Mouse (Mus musculus): ENCODE measurements at regions not wholly inside any gene's neighbourhood (a gene's known extent, or its start where the extent isn't known, plus 50 kb on each side); places are given as distances from the start of the nearest gene placed in this dataset.

DNA sequence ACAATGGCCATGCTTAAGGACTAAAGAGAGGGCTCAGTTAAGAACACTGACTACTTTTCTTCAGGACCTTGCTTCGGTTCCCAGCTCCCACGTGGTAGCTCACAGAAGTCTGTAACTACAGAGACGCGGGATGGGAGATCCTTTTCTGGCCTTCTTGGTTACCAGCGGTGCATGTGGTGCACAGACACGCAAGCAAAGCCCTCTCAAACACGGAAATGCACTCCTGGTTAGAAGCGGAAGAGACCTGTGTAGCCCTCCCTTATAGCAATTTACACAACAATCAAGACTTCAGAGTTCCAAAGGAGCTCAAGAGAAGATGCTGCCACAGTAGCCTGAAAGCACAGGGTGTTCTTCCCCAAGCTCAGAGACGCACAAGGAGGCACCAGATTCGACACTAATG is 225.6 kb downstream of the Unc5cl start:
- Histone ChIP-seq H3K27me3 (ENCODE audit: insufficient read depth, low read length) (no peaks in the 10 kb centered on the region), H3K4me3 (ENCODE audit: low read depth, low read length) (no peak overlapping the region), H3K9me3 (replicated peaks) (peaks cover 65% of the 10 kb centered on the region), H3K4me1 (ENCODE audit: insufficient read depth, low read depth, low read length) (no peaks in the 10 kb centered on the region), H3K36me3 (replicated peaks) (no peaks in the 10 kb centered on the region)
- DNase-seq (ENCODE audit: low spot score) = no peak
- ATAC-seq (ENCODE audit: extremely low read depth, insufficient number of reproducible peaks, low FRiP score, poor library complexity, severe bottlenecking) = no peak
- TF ChIP-seq CTCF (IDR thresholded peaks at IDR 0.05; ENCODE audit: low read depth, low read length) = no peak
- TF ChIP-seq GATA2 (IDR thresholded peaks at IDR 0.05; ENCODE audit: borderline replicate concordance, low read depth, low read length) = no peak
- no peak for TF ChIP-seq POLR2AphosphoS5 (IDR thresholded peaks at IDR 0.05; ENCODE audit: insufficient replicate concordance, low read depth, low read length)
- TF ChIP-seq GATA1 (IDR thresholded peaks at IDR 0.05; ENCODE audit: borderline replicate concordance, low read length) = no peak
- TF ChIP-seq TAL1 (conservative IDR thresholded peaks at IDR 0.05; ENCODE audit: low read depth, low read length) = no peak

DNA sequence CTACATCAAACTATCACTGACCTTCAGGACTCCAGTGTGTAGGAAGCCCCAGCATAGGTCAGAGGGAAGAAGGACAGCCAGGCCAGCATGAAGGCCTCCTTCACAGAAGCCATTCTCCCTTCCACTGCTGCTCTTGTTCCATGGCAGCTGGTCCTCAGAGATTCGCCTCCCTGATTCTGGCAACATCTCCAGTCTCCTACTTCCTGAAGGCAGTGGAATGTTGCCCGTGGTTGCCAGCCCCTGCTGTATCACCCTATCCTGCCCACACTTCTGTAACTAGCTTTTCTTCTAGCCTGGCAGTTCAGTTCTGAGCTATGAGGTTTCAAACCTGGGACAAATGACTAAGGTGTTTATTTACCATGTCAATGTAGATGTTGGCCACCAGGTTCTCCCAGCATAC is 234.2 kb downstream of the Unc5cl start:
- Histone ChIP-seq H3K9me3 (replicated peaks) (peaks cover 59% of the 10 kb centered on the region), H3K36me3 (replicated peaks) (no peaks in the 10 kb centered on the region), H3K27me3 (ENCODE audit: insufficient read depth, low read length) (no peaks in the 10 kb centered on the region), H3K4me1 (ENCODE audit: insufficient read depth, low read depth, low read length) (no peaks in the 10 kb centered on the region), H3K4me3 (ENCODE audit: low read depth, low read length) (no peak overlapping the region)
- TF ChIP-seq GATA1 (IDR thresholded peaks at IDR 0.05; ENCODE audit: borderline replicate concordance, low read length) (no peak), CTCF (IDR thresholded peaks at IDR 0.05; ENCODE audit: low read depth, low read length) (no peak), GATA2 (IDR thresholded peaks at IDR 0.05; ENCODE audit: borderline replicate concordance, low read depth, low read length) (no peak), TAL1 (conservative IDR thresholded peaks at IDR 0.05; ENCODE audit: low read depth, low read length) (no peak), POLR2AphosphoS5 (IDR thresholded peaks at IDR 0.05; ENCODE audit: insufficient replicate concordance, low read depth, low read length) (no peak)
- no peak for DNase-seq (ENCODE audit: low spot score)
- no peak for ATAC-seq (ENCODE audit: extremely low read depth, insufficient number of reproducible peaks, low FRiP score, poor library complexity, severe bottlenecking)

DNA sequence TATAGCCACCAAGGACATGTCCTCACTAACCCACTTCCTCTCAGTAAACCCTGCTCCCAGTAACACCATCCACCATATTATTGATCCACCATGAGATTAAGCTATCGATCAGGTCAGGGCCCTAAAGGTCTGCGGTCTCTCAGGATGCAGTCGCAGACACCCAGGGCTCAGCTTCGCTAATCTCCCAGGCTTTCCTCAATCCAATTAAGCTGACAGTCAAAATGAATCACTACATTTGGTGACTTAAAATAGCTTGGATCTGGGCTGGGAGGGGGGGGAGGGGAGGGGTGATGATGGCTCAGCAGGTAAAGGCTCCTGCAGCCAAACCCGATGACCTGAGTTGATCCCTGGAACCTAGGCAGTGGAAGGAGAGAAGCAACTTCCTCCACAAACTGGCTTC is 233.7 kb upstream of the Lrfn2 start:
- peaks cover 69% of the 10 kb centered on the region for H3K9me3 ChIP-seq (replicated peaks)
- ATAC-seq (ENCODE audit: extremely low read depth, insufficient number of reproducible peaks, low FRiP score, poor library complexity, severe bottlenecking) = no peak
- no peak overlapping the region for H3K4me3 ChIP-seq (ENCODE audit: low read depth, low read length)

DNA sequence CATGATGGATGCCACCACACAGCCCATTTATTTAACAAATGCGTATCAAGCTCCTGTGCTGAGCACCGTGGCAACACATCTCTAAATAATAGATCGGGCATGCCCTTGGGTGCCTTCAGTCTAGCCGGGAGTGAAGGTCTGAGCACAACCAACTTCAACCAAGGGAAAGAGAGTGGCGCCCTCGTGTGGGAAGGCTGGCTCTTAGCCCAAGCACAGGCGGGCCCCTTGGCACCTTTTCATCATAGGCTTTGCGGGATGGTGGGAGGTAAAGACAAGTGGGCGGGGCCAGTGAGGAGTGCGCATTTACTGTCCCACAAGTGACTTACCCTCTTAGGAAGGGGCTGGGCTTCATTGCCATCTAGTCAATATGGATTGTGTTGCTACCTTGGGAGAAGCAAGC is 231.6 kb upstream of the Lrfn2 start:
- no peak for DNase-seq (ENCODE audit: low spot score)
- TF ChIP-seq CTCF (IDR thresholded peaks at IDR 0.05; ENCODE audit: low read depth, low read length) (no peak), POLR2AphosphoS5 (IDR thresholded peaks at IDR 0.05; ENCODE audit: insufficient replicate concordance, low read depth, low read length) (no peak), GATA1 (IDR thresholded peaks at IDR 0.05; ENCODE audit: borderline replicate concordance, low read length) (no peak), GATA2 (IDR thresholded peaks at IDR 0.05; ENCODE audit: borderline replicate concordance, low read depth, low read length) (no peak), TAL1 (conservative IDR thresholded peaks at IDR 0.05; ENCODE audit: low read depth, low read length) (no peak)

More for the DNA sequence above, 233.7 kb upstream of the Lrfn2 start:
- H3K36me3 ChIP-seq (replicated peaks) = no peaks in the 10 kb centered on the region
- TF ChIP-seq TAL1 (conservative IDR thresholded peaks at IDR 0.05; ENCODE audit: low read depth, low read length) (no peak), CTCF (IDR thresholded peaks at IDR 0.05; ENCODE audit: low read depth, low read length) (no peak), POLR2AphosphoS5 (IDR thresholded peaks at IDR 0.05; ENCODE audit: insufficient replicate concordance, low read depth, low read length) (no peak), GATA1 (IDR thresholded peaks at IDR 0.05; ENCODE audit: borderline replicate concordance, low read length) (no peak), GATA2 (IDR thresholded peaks at IDR 0.05; ENCODE audit: borderline replicate concordance, low read depth, low read length) (no peak)
- DNase-seq (ENCODE audit: low spot score) = no peak
- H3K4me1 ChIP-seq (ENCODE audit: insufficient read depth, low read depth, low read length) = no peaks in the 10 kb centered on the region
- H3K27me3 ChIP-seq (ENCODE audit: insufficient read depth, low read length) = no peaks in the 10 kb centered on the region

DNA sequence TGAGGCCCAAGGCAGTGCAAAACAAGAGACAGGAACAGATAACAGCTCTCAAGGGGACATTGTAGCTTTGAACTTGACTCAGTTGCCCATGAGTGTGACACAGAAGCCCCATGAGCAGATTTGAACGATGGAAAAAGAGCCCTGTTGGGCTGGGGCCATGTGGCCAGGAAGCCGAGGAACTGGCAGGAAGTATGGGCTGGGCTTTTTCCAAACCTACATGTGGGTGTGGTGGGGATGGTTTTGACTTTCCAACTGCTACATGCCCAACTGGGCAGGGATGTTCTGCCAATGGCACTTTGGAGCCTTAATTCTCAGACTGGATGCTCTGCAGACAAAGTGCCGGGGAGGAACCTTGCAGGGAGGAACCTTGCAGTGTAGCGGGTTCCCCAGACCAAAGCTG is 211.7 kb upstream of the Lrfn2 start:
- H3K36me3 ChIP-seq (replicated peaks) = no peaks in the 10 kb centered on the region
- no peaks in the 10 kb centered on the region for H3K4me1 ChIP-seq (ENCODE audit: insufficient read depth, low read depth, low read length)
- H3K9me3 ChIP-seq (replicated peaks) = peaks cover 55% of the 10 kb centered on the region
- TF ChIP-seq POLR2AphosphoS5 (IDR thresholded peaks at IDR 0.05; ENCODE audit: insufficient replicate concordance, low read depth, low read length) = no peak
- TF ChIP-seq GATA2 (IDR thresholded peaks at IDR 0.05; ENCODE audit: borderline replicate concordance, low read depth, low read length) = no peak
- no peak for TF ChIP-seq TAL1 (conservative IDR thresholded peaks at IDR 0.05; ENCODE audit: low read depth, low read length)
- TF ChIP-seq CTCF (IDR thresholded peaks at IDR 0.05; ENCODE audit: low read depth, low read length) = no peak
- no peak for TF ChIP-seq GATA1 (IDR thresholded peaks at IDR 0.05; ENCODE audit: borderline replicate concordance, low read length)
- no peak for DNase-seq (ENCODE audit: low spot score)
- H3K27me3 ChIP-seq (ENCODE audit: insufficient read depth, low read length) = no peaks in the 10 kb centered on the region
- no peak for ATAC-seq (ENCODE audit: extremely low read depth, insufficient number of reproducible peaks, low FRiP score, poor library complexity, severe bottlenecking)
- H3K4me3 ChIP-seq (ENCODE audit: low read depth, low read length) = no peak overlapping the region

More for the DNA sequence above, 231.6 kb upstream of the Lrfn2 start:
- no peaks in the 10 kb centered on the region for H3K36me3 ChIP-seq (replicated peaks)
- no peaks in the 10 kb centered on the region for H3K27me3 ChIP-seq (ENCODE audit: insufficient read depth, low read length)
- no peaks in the 10 kb centered on the region for H3K4me1 ChIP-seq (ENCODE audit: insufficient read depth, low read depth, low read length)
- ATAC-seq (ENCODE audit: extremely low read depth, insufficient number of reproducible peaks, low FRiP score, poor library complexity, severe bottlenecking) = no peak
- no peak overlapping the region for H3K4me3 ChIP-seq (ENCODE audit: low read depth, low read length)
- H3K9me3 ChIP-seq (replicated peaks) = peaks cover 64% of the 10 kb centered on the region

DNA sequence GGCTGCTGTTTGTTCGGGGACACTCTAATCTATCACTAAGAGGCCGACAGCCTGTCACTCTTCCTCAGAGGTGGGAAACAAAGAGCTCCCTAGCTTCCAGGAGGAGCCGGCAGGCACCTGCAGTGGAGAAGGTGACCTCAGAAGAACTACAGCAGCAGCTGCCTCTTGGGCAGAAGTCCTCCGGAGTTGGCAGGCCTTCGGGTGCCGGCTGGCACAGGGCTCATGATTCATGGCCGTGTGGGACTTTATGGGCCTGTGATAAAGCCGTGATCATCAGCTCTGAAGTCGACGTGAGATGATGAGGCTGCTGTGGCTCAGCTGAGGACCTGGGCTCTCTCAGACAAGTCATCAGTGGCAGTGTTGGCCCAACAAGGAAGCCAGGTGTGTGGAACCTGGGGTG is 208.9 kb upstream of the Lrfn2 start:
- Histone ChIP-seq H3K4me1 (ENCODE audit: insufficient read depth, low read depth, low read length) (no peaks in the 10 kb centered on the region), H3K36me3 (replicated peaks) (no peaks in the 10 kb centered on the region), H3K9me3 (replicated peaks) (peaks cover 68% of the 10 kb centered on the region), H3K27me3 (ENCODE audit: insufficient read depth, low read length) (no peaks in the 10 kb centered on the region), H3K4me3 (ENCODE audit: low read depth, low read length) (no peak overlapping the region)
- DNase-seq (ENCODE audit: low spot score) = no peak
- TF ChIP-seq POLR2AphosphoS5 (IDR thresholded peaks at IDR 0.05; ENCODE audit: insufficient replicate concordance, low read depth, low read length) = no peak
- TF ChIP-seq TAL1 (conservative IDR thresholded peaks at IDR 0.05; ENCODE audit: low read depth, low read length) = no peak
- no peak for TF ChIP-seq GATA2 (IDR thresholded peaks at IDR 0.05; ENCODE audit: borderline replicate concordance, low read depth, low read length)
- no peak for TF ChIP-seq GATA1 (IDR thresholded peaks at IDR 0.05; ENCODE audit: borderline replicate concordance, low read length)
- TF ChIP-seq CTCF (IDR thresholded peaks at IDR 0.05; ENCODE audit: low read depth, low read length) = no peak
- no peak for ATAC-seq (ENCODE audit: extremely low read depth, insufficient number of reproducible peaks, low FRiP score, poor library complexity, severe bottlenecking)

Data from G1E (cell line).